Mouse (Mus musculus): ENCODE measurements around the gene Cdh24. TPM values are rescaled to one million over a fixed set of nuclear protein-coding genes. Genes with fewer than 3 reads are reported as not detected.

Cdh24 gene
- polyA plus RNA-seq, 1 experiment from 2014 or later: 0.25 TPM

- no peak for ATAC-seq (ENCODE audit: low read depth)
- WGBS (ENCODE audit: insufficient replicate concordance): 1% methylated on average over 28 of the region's 28 CpGs
- peak within 1 kb of the TSS; percentile 100 for H3K4me2 ChIP-seq
- peaks cover 40% of the 10 kb centered on the region for H3K36me3 ChIP-seq
- peaks cover 20% of the 10 kb centered on the region for H3K27me3 ChIP-seq
- DNase-seq: no peak
- H3K4me3 ChIP-seq (replicated peaks): peak within 1 kb of the TSS; percentile 71
- peak within 1 kb of the TSS; percentile 66 for H3K27ac ChIP-seq
- peaks cover 11% of the 10 kb centered on the region for H3K4me1 ChIP-seq (replicated peaks)
- no peaks in the 10 kb centered on the region for H3K9me3 ChIP-seq (replicated peaks)
- H3K9ac ChIP-seq: peak within 1 kb of the TSS; percentile 78
Observed at GRCm38 (mm10) chr14:54640946-54641304, 239 bp downstream of the Cdh24 start, which contains the start of gene Gm17606. Gm17606 (plus strand) TSS chr14:54640952.

GRCm38 (mm10) chr14:54640121-54640520 is 1.0 kb downstream of the Cdh24 start:
- peak overlapping the region; percentile 100; the same call in 1 of the 2 replicates for H3K4me2 ChIP-seq
- no peak overlapping the region for H3K4me3 ChIP-seq (replicated peaks)
- H3K9me3 ChIP-seq (replicated peaks): no peaks in the 10 kb centered on the region
- peaks cover 20% of the 10 kb centered on the region for H3K27me3 ChIP-seq
- no peak for ATAC-seq (ENCODE audit: low read depth)
- DNase-seq: no peak
- WGBS (ENCODE audit: insufficient replicate concordance): 41% methylated on average over 4 of the region's 4 CpGs
- H3K36me3 ChIP-seq: peaks cover 31% of the 10 kb centered on the region
- no peak overlapping the region for H3K27ac ChIP-seq
- peaks cover 11% of the 10 kb centered on the region for H3K4me1 ChIP-seq (replicated peaks)
- H3K9ac ChIP-seq: peak overlapping the region; percentile 17; the same call in 1 of the 2 replicates

GRCm38 (mm10) chr14:54638210-54638609 is 3.0 kb downstream of the Cdh24 start:
- Histone ChIP-seq H3K27me3 (peaks cover 20% of the 10 kb centered on the region), H3K36me3 (peaks cover 17% of the 10 kb centered on the region), H3K9ac (no peak overlapping the region), H3K4me3 (replicated peaks) (no peak overlapping the region), H3K4me1 (replicated peaks) (peaks cover 11% of the 10 kb centered on the region), H3K9me3 (replicated peaks) (no peaks in the 10 kb centered on the region), H3K4me2 (no peak overlapping the region), H3K27ac (no peak overlapping the region)
- ATAC-seq (ENCODE audit: low read depth): no peak
- DNase-seq: no peak
- WGBS (ENCODE audit: insufficient replicate concordance): 63% methylated on average over 5 of the region's 5 CpGs

- H3K4me3 ChIP-seq (replicated peaks): no peak overlapping the region
- H3K4me2 ChIP-seq: no peak overlapping the region
- H3K27me3 ChIP-seq: peaks cover 20% of the 10 kb centered on the region
- peaks cover 11% of the 10 kb centered on the region for H3K4me1 ChIP-seq (replicated peaks)
- no peak overlapping the region for H3K27ac ChIP-seq
- no peak for ATAC-seq (ENCODE audit: low read depth)
- H3K36me3 ChIP-seq: peaks cover 15% of the 10 kb centered on the region
- no peaks in the 10 kb centered on the region for H3K9me3 ChIP-seq (replicated peaks)
- WGBS (ENCODE audit: insufficient replicate concordance): 40% methylated on average over 8 of the region's 8 CpGs
- no peak overlapping the region for H3K9ac ChIP-seq
- no peak for DNase-seq
Observed at GRCm38 (mm10) chr14:54636954-54637353, 4.2 kb downstream of the Cdh24 start.

GRCm38 (mm10) chr14:54634182-54634581 is 7.0 kb downstream of the Cdh24 start:
- Histone ChIP-seq H3K27me3 (peaks cover 6% of the 10 kb centered on the region), H3K9ac (no peak overlapping the region), H3K36me3 (peaks cover 17% of the 10 kb centered on the region), H3K4me3 (replicated peaks) (no peak overlapping the region), H3K27ac (no peak overlapping the region), H3K9me3 (replicated peaks) (no peaks in the 10 kb centered on the region), H3K4me2 (no peak overlapping the region), H3K4me1 (replicated peaks) (no peaks in the 10 kb centered on the region; the same call in 1 of the 2 replicates)
- ATAC-seq (ENCODE audit: low read depth): no peak
- WGBS (ENCODE audit: insufficient replicate concordance): 62% methylated on average over 4 of the region's 4 CpGs
- DNase-seq: no peak

GRCm38 (mm10) chr14:54632252-54632651 is 8.9 kb downstream of the Cdh24 start:
- Histone ChIP-seq H3K4me3 (replicated peaks) (no peak overlapping the region), H3K36me3 (peaks cover 17% of the 10 kb centered on the region), H3K27me3 (peaks cover 7% of the 10 kb centered on the region; the same call in 1 of the 2 replicates), H3K4me2 (no peak overlapping the region), H3K9ac (no peak overlapping the region), H3K4me1 (replicated peaks) (no peaks in the 10 kb centered on the region; the same call in 1 of the 2 replicates), H3K9me3 (replicated peaks) (no peaks in the 10 kb centered on the region), H3K27ac (no peak overlapping the region)
- no peak for DNase-seq
- 93% methylated on average over 37 of the region's 37 CpGs for WGBS (ENCODE audit: insufficient replicate concordance)
- ATAC-seq (ENCODE audit: low read depth): no peak

GRCm38 (mm10) chr14:54631240-54631599 is 9.9 kb downstream of the Cdh24 start:
- DNase-seq (no peak), ATAC-seq (ENCODE audit: low read depth) (no peak)
- H3K9ac ChIP-seq: no peak overlapping the region
- peaks cover 17% of the 10 kb centered on the region for H3K36me3 ChIP-seq
- H3K4me3 ChIP-seq (replicated peaks): no peak overlapping the region
- H3K27ac ChIP-seq: no peak overlapping the region
- 76% methylated on average over 4 of the region's 4 CpGs for WGBS (ENCODE audit: insufficient replicate concordance)
- H3K4me1 ChIP-seq (replicated peaks): no peaks in the 10 kb centered on the region; the same call in 1 of the 2 replicates
- peaks cover 13% of the 10 kb centered on the region for H3K27me3 ChIP-seq
- H3K9me3 ChIP-seq (replicated peaks): no peaks in the 10 kb centered on the region
- no peak overlapping the region for H3K4me2 ChIP-seq

- no peak for DNase-seq
- Histone ChIP-seq H3K4me2 (no peak overlapping the region), H3K4me3 (replicated peaks) (no peak overlapping the region), H3K27me3 (peaks cover 17% of the 10 kb centered on the region), H3K9ac (no peak overlapping the region), H3K36me3 (peaks cover 17% of the 10 kb centered on the region), H3K4me1 (replicated peaks) (no peaks in the 10 kb centered on the region; the same call in 1 of the 2 replicates), H3K27ac (no peak overlapping the region), H3K9me3 (replicated peaks) (no peaks in the 10 kb centered on the region)
- 53% methylated on average over 11 of the region's 11 CpGs for WGBS (ENCODE audit: insufficient replicate concordance)
- ATAC-seq (ENCODE audit: low read depth): no peak
Observed at GRCm38 (mm10) chr14:54630583-54631239, 10.5 kb downstream of the Cdh24 start.

GRCm38 (mm10) chr14:54629797-54630196 is 11.4 kb downstream of the Cdh24 start:
- no peaks in the 10 kb centered on the region; the same call in 1 of the 2 replicates for H3K4me1 ChIP-seq (replicated peaks)
- no peak for DNase-seq
- H3K9me3 ChIP-seq (replicated peaks): no peaks in the 10 kb centered on the region
- no peak overlapping the region for H3K27ac ChIP-seq
- peaks cover 26% of the 10 kb centered on the region for H3K27me3 ChIP-seq
- 75% methylated on average over 2 of the region's 2 CpGs for WGBS (ENCODE audit: insufficient replicate concordance)
- no peak overlapping the region for H3K4me3 ChIP-seq (replicated peaks)
- H3K9ac ChIP-seq: no peak overlapping the region
- ATAC-seq (ENCODE audit: low read depth): no peak
- H3K36me3 ChIP-seq: peaks cover 17% of the 10 kb centered on the region
- no peak overlapping the region for H3K4me2 ChIP-seq

- Histone ChIP-seq H3K9me3 (replicated peaks) (no peaks in the 10 kb centered on the region), H3K27ac (no peak overlapping the region), H3K4me2 (no peak overlapping the region), H3K9ac (no peak overlapping the region), H3K36me3 (peaks cover 11% of the 10 kb centered on the region), H3K27me3 (peaks cover 28% of the 10 kb centered on the region), H3K4me1 (replicated peaks) (peaks cover 8% of the 10 kb centered on the region), H3K4me3 (replicated peaks) (no peak overlapping the region)
- DNase-seq: no peak
- no peak for ATAC-seq (ENCODE audit: low read depth)
- WGBS (ENCODE audit: insufficient replicate concordance): 53% methylated on average over 5 of the region's 5 CpGs
Observed at GRCm38 (mm10) chr14:54628103-54628502, 13.1 kb downstream of the Cdh24 start.

GRCm38 (mm10) chr14:54624976-54625375 is 16.2 kb downstream of the Cdh24 start:
- H3K4me2 ChIP-seq: no peak overlapping the region
- no peaks in the 10 kb centered on the region for H3K36me3 ChIP-seq
- 79% methylated on average over 10 of the region's 10 CpGs for WGBS (ENCODE audit: insufficient replicate concordance)
- no peak for DNase-seq
- no peak overlapping the region for H3K27ac ChIP-seq
- H3K4me1 ChIP-seq (replicated peaks): peaks cover 16% of the 10 kb centered on the region
- no peak overlapping the region for H3K9ac ChIP-seq
- no peak overlapping the region for H3K4me3 ChIP-seq (replicated peaks)
- H3K27me3 ChIP-seq: peaks cover 28% of the 10 kb centered on the region
- no peak for ATAC-seq (ENCODE audit: low read depth)
- no peaks in the 10 kb centered on the region for H3K9me3 ChIP-seq (replicated peaks)

- peaks cover 16% of the 10 kb centered on the region for H3K4me1 ChIP-seq (replicated peaks)
- H3K27me3 ChIP-seq: peaks cover 25% of the 10 kb centered on the region
- H3K36me3 ChIP-seq: no peaks in the 10 kb centered on the region
- ATAC-seq (ENCODE audit: low read depth): peak; percentile 69
- H3K4me3 ChIP-seq (replicated peaks): no peak overlapping the region
- no peak overlapping the region for H3K27ac ChIP-seq
- no peak overlapping the region for H3K4me2 ChIP-seq
- H3K9me3 ChIP-seq (replicated peaks): no peaks in the 10 kb centered on the region
- 50% methylated on average over 6 of the region's 6 CpGs for WGBS (ENCODE audit: insufficient replicate concordance)
- DNase-seq: no peak
- no peak overlapping the region for H3K9ac ChIP-seq
Observed at GRCm38 (mm10) chr14:54623334-54623733, 17.8 kb downstream of the Cdh24 start.

Measured in liver, embryonic 13.5 days (tissue).